Mouse (Mus musculus) heart, postnatal 25 days (tissue): ENCODE results near the gene Fbxo7. TPM values are rescaled to one million over a fixed set of nuclear protein-coding genes. Genes with fewer than 3 reads are reported as not detected.
A peak's percentile ranks its signal among the peaks of the same experiment; 100 is the strongest.

Experiments used
- DNase-seq: peaks from one replicate; pipeline ENCODE4 v3.0.0; 2022; ENCODE audit warnings: low spot score
- intact Hi-C: fragments of 180-260 bp; cut with DNase I; formaldehyde crosslinking; loops from one replicate; pipeline ENCODE4 v1.15.1; 2025
- total RNA-seq, 2 experiments: library from RNA; stranded (reverse); gene quantifications; 2 replicates each; pipeline ENCODE4 v1.2.3; 2021

Gene Fbxo7
- total RNA-seq, 2 experiments from 2014 or later = 12.3 to 15.4 TPM

- intact Hi-C loops = loop anchor here (2.0 kb wide), 1 partner anchor 223 kb away; no protein-coding TSS in a partner anchor
- no peak for DNase-seq
Observed at GRCm38 (mm10) chr10:86074134-86074533, 52.4 kb downstream of the Fbxo7 start.

GRCm38 (mm10) chr10:86074971-86075711 is 53.4 kb downstream of the Fbxo7 start:
- intact Hi-C loops = loop anchor here (2.0 to 5.0 kb wide), 2 partner anchors 87 to 222 kb away; no protein-coding TSS in a partner anchor
- no peak for DNase-seq

GRCm38 (mm10) chr10:86077272-86077671 is 55.5 kb downstream of the Fbxo7 start:
- intact Hi-C loops = loop anchor here (5.0 kb wide), 1 partner anchor 85 kb away; no protein-coding TSS in a partner anchor
- DNase-seq = no peak

GRCm38 (mm10) chr10:86078761-86079160 is 57.0 kb downstream of the Fbxo7 start:
- DNase-seq = no peak
- intact Hi-C loops = loop anchor here (5.0 kb wide), 1 partner anchor 84 kb away; no protein-coding TSS in a partner anchor

GRCm38 (mm10) chr10:86079921-86080320 is 58.1 kb downstream of the Fbxo7 start:
- DNase-seq = no peak
- intact Hi-C loops = loop anchor here (5.0 kb wide), 1 partner anchor 82 kb away; no protein-coding TSS in a partner anchor

GRCm38 (mm10) chr10:86091919-86092318 is 70.1 kb downstream of the Fbxo7 start:
- intact Hi-C loops = no loop called here
- DNase-seq = no peak

GRCm38 (mm10) chr10:86093109-86094035 is 71.6 kb downstream of the Fbxo7 start:
- DNase-seq = no peak
- intact Hi-C loops = no loop called here

- intact Hi-C loops = no loop called here
- no peak for DNase-seq
Observed at GRCm38 (mm10) chr10:86098363-86098762, 76.6 kb downstream of the Fbxo7 start.

GRCm38 (mm10) chr10:86100281-86100851 is 78.6 kb downstream of the Fbxo7 start:
- peak; percentile 51 for DNase-seq
- intact Hi-C loops = no loop called here

Other genes with a start within 250 kb of the Fbxo7 start
- 10 to 100 TPM; 14.5 to 16.1 TPM for gene Pwp1, start 192.5 kb upstream of the Fbxo7 start, total RNA-seq
- gene Prdm4, start 104.8 kb upstream of the Fbxo7 start, total RNA-seq = 10 to 100 TPM; 10.6 to 13.8 TPM
- not detected for gene Ascl4, start 94.3 kb upstream of the Fbxo7 start, total RNA-seq
- 10 to 100 TPM; 73.0 to 75.2 TPM for gene Rtcb, start 64.1 kb upstream of the Fbxo7 start, total RNA-seq
- not detected for gene Bpifc, start 10.1 kb upstream of the Fbxo7 start, total RNA-seq